Mouse (Mus musculus): ENCODE data around the gene Adra1b.

GRCm38 (mm10) chr11:43903351-43903750 is 2.3 kb upstream of the Adra1b start:
- TF ChIP-seq CTCF (conservative IDR thresholded peaks at IDR 0.05; ENCODE audit: low read length), result no peak
- no peak for TF ChIP-seq POU5F1 (IDR thresholded peaks at IDR 0.05; ENCODE audit: borderline replicate concordance, low read length)
- no peak for TF ChIP-seq NANOG (IDR thresholded peaks at IDR 0.05; ENCODE audit: borderline replicate concordance, low read length)

Data from E14TG2a.4 (cell line).